Mouse (Mus musculus) embryonic stem cell, embryonic (primary cell): ENCODE measurements around the gene Prmt7.
"Not testable (repeated sequence)": the region's sequence is repeated elsewhere in the genome, so short reads cannot be mapped to it uniquely, and the experiment has no call there.

ENCODE experiments used
- CTCF ChIA-PET, 4 experiments: fragments of 300-600 bp in 2 of 4; fragments of 350-600 bp in 2 of 4; sonication (Branson Sonifier 250); formaldehyde crosslinking; loops; one replicate each; lab custom pipeline; 2022; ENCODE audit warnings: inconsistent platforms in 2 of 4; lab: Charles Lee
- POLR2A ChIA-PET, 4 experiments: fragments of 300-600 bp in 2 of 4; fragments of 350-600 bp in 2 of 4; sonication (Branson Sonifier 250); formaldehyde crosslinking; loops; one replicate each; lab custom pipeline; 2022; ENCODE audit warnings: antibody characterized with exemption in 4 of 4, inconsistent platforms in 1 of 4; lab: Charles Lee

Prmt7 gene

GRCm38 (mm10) chr8:106194062-106194461 is 16.7 kb upstream of the Prmt7 start:
- ChIA-PET POLR2A (interaction anchor here in 3 of 4 experiments (0.6 to 1.4 kb wide), 6 partner anchors 9 to 87 kb away, joined by 3 to 6 read pairs (median 4); no protein-coding TSS in a partner anchor), CTCF (no interaction called here)

- POLR2A ChIA-PET: interaction anchor here in 3 of 4 experiments (0.6 to 2.7 kb wide), 14 partner anchors 9 to 187 kb away, joined by 3 to 18 read pairs (median 4); partner anchors contain the start of genes Prmt7 (in 2 of the 3), Slc7a6os (in 2 of the 3) and Ddx28 (in 1 of the 3)
- CTCF ChIA-PET: interaction anchor here (0.5 to 1.3 kb wide), 20 partner anchors 9 to 575 kb away, joined by 3 to 12 read pairs (median 4); partner anchors contain the start of gene Pla2g15 (in 1 of the 4)
Measured at GRCm38 (mm10) chr8:106198741-106199140, 12.0 kb upstream of the Prmt7 start.

- POLR2A ChIA-PET, CTCF ChIA-PET: not testable (repeated sequence)
Measured at GRCm38 (mm10) chr8:106199596-106199995, 11.1 kb upstream of the Prmt7 start.

- POLR2A ChIA-PET: interaction anchor here (0.5 to 4.8 kb wide), 41 partner anchors 8 to 1083 kb away, joined by 3 to 32 read pairs (median 4); partner anchors contain the start of genes Pla2g15 (in 3 of the 4), Esrp2 (in 2 of the 4), Agrp (in 1 of the 4) and Ctcf (in 1 of the 4)
Measured at GRCm38 (mm10) chr8:106210035-106210731, 553 bp upstream of the Prmt7 start.

GRCm38 (mm10) chr8:106211421-106211820 is 685 bp downstream of the Prmt7 start:
- CTCF ChIA-PET: no interaction called here
- POLR2A ChIA-PET: interaction anchor here in 3 of 4 experiments (0.6 to 4.8 kb wide), 24 partner anchors 10 to 1365 kb away, joined by 3 to 32 read pairs (median 4); partner anchors contain the start of genes Pla2g15 (in 3 of the 3), Nutf2 (in 1 of the 3), Pskh1 (in 1 of the 3) and Smpd3 (in 1 of the 3)

More at GRCm38 (mm10) chr8:106210035-106210731, 553 bp upstream of the Prmt7 start:
- CTCF ChIA-PET: interaction anchor here (0.5 to 1.5 kb wide), 8 partner anchors 11 to 138 kb away, joined by 3 to 10 read pairs (median 4); partner anchors contain the start of gene Esrp2 (in 1 of the 4)

- CTCF ChIA-PET: no interaction called here
- POLR2A ChIA-PET: interaction anchor here in 2 of 4 experiments (1.0 to 1.8 kb wide), 7 partner anchors 8 to 64 kb away, joined by 3 to 7 read pairs (median 4); partner anchors contain the start of gene Pla2g15 (in 1 of the 2)
Measured at GRCm38 (mm10) chr8:106213959-106214358, 3.2 kb downstream of the Prmt7 start.

- POLR2A ChIA-PET: interaction anchor here in 3 of 4 experiments (0.6 to 4.1 kb wide), 8 partner anchors 10 to 193 kb away, joined by 3 to 32 read pairs (median 4); partner anchors contain the start of genes Prmt7 (in 1 of the 3) and Slc7a6os (in 1 of the 3)
- CTCF ChIA-PET: no interaction called here
Measured at GRCm38 (mm10) chr8:106219620-106220019, 8.9 kb downstream of the Prmt7 start.

GRCm38 (mm10) chr8:106226589-106226988 is 15.9 kb downstream of the Prmt7 start:
- ChIA-PET CTCF (interaction anchor here (0.5 to 1.6 kb wide), 24 partner anchors 8 to 515 kb away, joined by 3 to 13 read pairs (median 3); partner anchors contain the start of genes Prmt7 (in 2 of the 4), Slc7a6os (in 2 of the 4) and Pla2g15 (in 1 of the 4)), POLR2A (interaction anchor here in 3 of 4 experiments (0.6 to 2.1 kb wide), 16 partner anchors 8 to 63 kb away, joined by 3 to 11 read pairs (median 3); partner anchors contain the start of genes Prmt7 (in 2 of the 3) and Slc7a6os (in 2 of the 3))

- POLR2A ChIA-PET: no interaction called here
- CTCF ChIA-PET: no interaction called here
Measured at GRCm38 (mm10) chr8:106231536-106231935, 20.8 kb downstream of the Prmt7 start.

GRCm38 (mm10) chr8:106232751-106233150 is 22.0 kb downstream of the Prmt7 start:
- ChIA-PET POLR2A (interaction anchor here in 1 of 4 experiments (1.0 to 1.4 kb wide), 4 partner anchors 12 to 21 kb away, joined by 3 to 5 read pairs (median 4); no protein-coding TSS in a partner anchor), CTCF (no interaction called here)

- POLR2A ChIA-PET: interaction anchor here (0.6 to 1.5 kb wide), 5 partner anchors 8 to 637 kb away, joined by 3 to 4 read pairs (median 3); no protein-coding TSS in a partner anchor
- CTCF ChIA-PET: no interaction called here
Measured at GRCm38 (mm10) chr8:106234567-106235261, 24.0 kb downstream of the Prmt7 start.

- CTCF ChIA-PET: interaction anchor here in 3 of 4 experiments (0.6 to 1.5 kb wide), 3 partner anchors 10 to 520 kb away, joined by 3 to 5 read pairs (median 3); no protein-coding TSS in a partner anchor
- POLR2A ChIA-PET: interaction anchor here in 2 of 4 experiments (1.2 to 3.2 kb wide), 4 partner anchors 8 to 31 kb away, joined by 3 to 11 read pairs (median 4); no protein-coding TSS in a partner anchor
Measured at GRCm38 (mm10) chr8:106237106-106237505, 26.4 kb downstream of the Prmt7 start.

GRCm38 (mm10) chr8:106250186-106250585 is 39.5 kb downstream of the Prmt7 start:
- ChIA-PET CTCF (interaction anchor here in 2 of 4 experiments (0.7 to 1.7 kb wide), 5 partner anchors 8 to 485 kb away, joined by 3 to 6 read pairs (median 3); no protein-coding TSS in a partner anchor), POLR2A (interaction anchor here in 3 of 4 experiments (0.6 to 2.1 kb wide), 6 partner anchors 9 to 90 kb away, joined by 3 to 6 read pairs (median 4); no protein-coding TSS in a partner anchor)

GRCm38 (mm10) chr8:106258169-106258568 is 47.4 kb downstream of the Prmt7 start:
- CTCF ChIA-PET: interaction anchor here in 3 of 4 experiments (0.7 to 0.9 kb wide), 3 partner anchors 8 to 49 kb away, joined by 3 read pairs; no protein-coding TSS in a partner anchor
- POLR2A ChIA-PET: interaction anchor here in 2 of 4 experiments (0.7 to 1.8 kb wide), 2 partner anchors 10 to 939 kb away, joined by 3 to 6 read pairs; no protein-coding TSS in a partner anchor

- ChIA-PET POLR2A (interaction anchor here in 1 of 4 experiments (1.8 kb wide), 1 partner anchor 12 kb away, joined by 6 read pairs; no protein-coding TSS in a partner anchor), CTCF (interaction anchor here in 1 of 4 experiments (0.6 kb wide), 1 partner anchor 341 kb away, joined by 3 read pairs; no protein-coding TSS in a partner anchor)
Measured at GRCm38 (mm10) chr8:106259579-106260255, 49.0 kb downstream of the Prmt7 start.

GRCm38 (mm10) chr8:106260894-106261293 is 50.2 kb downstream of the Prmt7 start:
- POLR2A ChIA-PET: interaction anchor here in 2 of 4 experiments (0.6 to 1.2 kb wide), 2 partner anchors 18 to 199 kb away, joined by 3 to 5 read pairs; no protein-coding TSS in a partner anchor
- CTCF ChIA-PET: interaction anchor here in 3 of 4 experiments (0.5 to 0.6 kb wide), 3 partner anchors 63 to 506 kb away, joined by 3 to 4 read pairs (median 3); no protein-coding TSS in a partner anchor

- ChIA-PET CTCF (no interaction called here), POLR2A (no interaction called here)
Measured at GRCm38 (mm10) chr8:106262343-106262742, 51.6 kb downstream of the Prmt7 start.
